Mouse (Mus musculus): ENCODE measurements around the gene Cct3. TPM values are rescaled to one million over a fixed set of nuclear protein-coding genes. Genes with fewer than 3 reads are reported as not detected.

The Cct3 gene
- polyA plus RNA-seq, 1 experiment from 2014 or later: 151 TPM

- ATAC-seq (no peak), DNase-seq (no peak)
- Histone ChIP-seq H3K27ac (ENCODE audit: low read depth) (no peak overlapping the region), H3K4me2 (ENCODE audit: low read depth, low read length) (no peak overlapping the region), H3K9me3 (ENCODE audit: low read length) (no peaks in the 10 kb centered on the region), H3K4me3 (ENCODE audit: low read depth, low read length) (no peak overlapping the region), H3K4me1 (ENCODE audit: insufficient read depth) (peaks cover 20% of the 10 kb centered on the region), H3K36me3 (replicated peaks; ENCODE audit: insufficient read depth, low read length) (peaks cover 42% of the 10 kb centered on the region), H3K27me3 (ENCODE audit: insufficient read depth, low read length) (no peaks in the 10 kb centered on the region), H3K9ac (replicated peaks) (no peak overlapping the region)
- WGBS (ENCODE audit: insufficient replicate concordance): 59% methylated on average over 1 of the region's 1 CpGs
- no peak for TF ChIP-seq EP300 (IDR thresholded peaks at IDR 0.05; ENCODE audit: low read depth)
- no peak for TF ChIP-seq CTCF (IDR thresholded peaks at IDR 0.05; ENCODE audit: low read depth)
Measured at GRCm38 (mm10) chr3:88299172-88299571, 2.3 kb downstream of the Cct3 start.

GRCm38 (mm10) chr3:88324951-88325405 lies 28.1 kb downstream of the Cct3 start, which contains the start of gene Glmp:
Gene Glmp, plus strand, starts transcription at chr3:88325023.
- Histone ChIP-seq H3K9me3 (ENCODE audit: low read length) (no peaks in the 10 kb centered on the region), H3K27ac (ENCODE audit: low read depth) (peak within 1 kb of the TSS; percentile 58), H3K4me3 (ENCODE audit: low read depth, low read length) (peak within 1 kb of the TSS; percentile 85), H3K9ac (replicated peaks) (peak within 1 kb of the TSS; percentile 90), H3K36me3 (replicated peaks; ENCODE audit: insufficient read depth, low read length) (peaks cover 38% of the 10 kb centered on the region), H3K4me1 (ENCODE audit: insufficient read depth) (peaks cover 11% of the 10 kb centered on the region), H3K27me3 (ENCODE audit: insufficient read depth, low read length) (no peaks in the 10 kb centered on the region), H3K4me2 (ENCODE audit: low read depth, low read length) (peak within 1 kb of the TSS; percentile 85)
- ATAC-seq: peak; percentile 86
- TF ChIP-seq CTCF (IDR thresholded peaks at IDR 0.05; ENCODE audit: low read depth): no peak
- no peak for TF ChIP-seq EP300 (IDR thresholded peaks at IDR 0.05; ENCODE audit: low read depth)
- 2% methylated on average over 10 of the region's 10 CpGs for WGBS (ENCODE audit: insufficient replicate concordance)
- DNase-seq: peak; percentile 66

DNA sequence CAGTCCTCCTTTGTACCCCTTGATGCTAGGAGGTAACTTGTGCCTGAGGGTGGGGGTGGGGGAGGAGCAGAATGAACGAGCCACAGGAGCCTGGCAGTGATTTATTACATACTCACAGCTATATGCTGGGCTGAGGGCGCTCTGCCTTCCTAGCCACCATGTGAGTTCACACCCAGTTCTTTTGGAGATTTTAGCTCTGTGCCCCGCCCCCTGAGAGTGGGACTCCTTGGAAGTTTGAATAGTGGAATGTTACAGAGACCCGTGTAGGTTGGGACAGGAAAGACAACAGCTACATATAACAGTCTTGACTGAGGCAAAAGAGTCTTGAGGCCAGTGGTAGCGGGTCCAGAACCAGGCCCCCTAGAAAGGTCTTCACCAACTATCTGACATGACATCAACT lies 32.0 kb downstream of the Cct3 start:
- Histone ChIP-seq H3K4me1 (ENCODE audit: insufficient read depth) (peaks cover 12% of the 10 kb centered on the region), H3K9ac (replicated peaks) (no peak overlapping the region), H3K36me3 (replicated peaks; ENCODE audit: insufficient read depth, low read length) (peaks cover 13% of the 10 kb centered on the region), H3K4me2 (ENCODE audit: low read depth, low read length) (no peak overlapping the region), H3K4me3 (ENCODE audit: low read depth, low read length) (no peak overlapping the region), H3K27me3 (ENCODE audit: insufficient read depth, low read length) (no peaks in the 10 kb centered on the region), H3K9me3 (ENCODE audit: low read length) (no peaks in the 10 kb centered on the region), H3K27ac (ENCODE audit: low read depth) (no peak overlapping the region)
- 83% methylated on average over 5 of the region's 5 CpGs for WGBS (ENCODE audit: insufficient replicate concordance)
- TF ChIP-seq CTCF (IDR thresholded peaks at IDR 0.05; ENCODE audit: low read depth): no peak
- TF ChIP-seq EP300 (IDR thresholded peaks at IDR 0.05; ENCODE audit: low read depth): no peak
- DNase-seq (no peak), ATAC-seq (no peak)

GRCm38 (mm10) chr3:88331282-88331681 lies 34.4 kb downstream of the Cct3 start:
- Histone ChIP-seq H3K27ac (ENCODE audit: low read depth) (no peak overlapping the region), H3K27me3 (ENCODE audit: insufficient read depth, low read length) (no peaks in the 10 kb centered on the region), H3K4me3 (ENCODE audit: low read depth, low read length) (no peak overlapping the region), H3K9ac (replicated peaks) (no peak overlapping the region), H3K4me1 (ENCODE audit: insufficient read depth) (peaks cover 17% of the 10 kb centered on the region), H3K9me3 (ENCODE audit: low read length) (no peaks in the 10 kb centered on the region), H3K4me2 (ENCODE audit: low read depth, low read length) (no peak overlapping the region), H3K36me3 (replicated peaks; ENCODE audit: insufficient read depth, low read length) (peaks cover 13% of the 10 kb centered on the region)
- peak; percentile 86 for TF ChIP-seq CTCF (IDR thresholded peaks at IDR 0.05; ENCODE audit: low read depth)
- no peak for TF ChIP-seq EP300 (IDR thresholded peaks at IDR 0.05; ENCODE audit: low read depth)
- ATAC-seq: no peak
- peak; percentile 74 for DNase-seq
- WGBS (ENCODE audit: insufficient replicate concordance): 7% methylated on average over 2 of the region's 2 CpGs

- Histone ChIP-seq H3K9me3 (ENCODE audit: low read length) (no peaks in the 10 kb centered on the region), H3K4me2 (ENCODE audit: low read depth, low read length) (peak overlapping the region; percentile 78), H3K27me3 (ENCODE audit: insufficient read depth, low read length) (no peaks in the 10 kb centered on the region), H3K4me1 (ENCODE audit: insufficient read depth) (peaks cover 33% of the 10 kb centered on the region), H3K27ac (ENCODE audit: low read depth) (peak overlapping the region; percentile 34; the same call in 1 of the 2 replicates), H3K9ac (replicated peaks) (peak overlapping the region; percentile 41), H3K4me3 (ENCODE audit: low read depth, low read length) (0 out of 2 replicates have a peak overlapping the region, but pooled peaks have one; percentile 92), H3K36me3 (replicated peaks; ENCODE audit: insufficient read depth, low read length) (peaks cover 4% of the 10 kb centered on the region; the same call in 1 of the 2 replicates)
- WGBS (ENCODE audit: insufficient replicate concordance): 59% methylated on average over 12 of the region's 12 CpGs
- ATAC-seq: no peak
- no peak for DNase-seq
- TF ChIP-seq EP300 (IDR thresholded peaks at IDR 0.05; ENCODE audit: low read depth) (no peak), CTCF (IDR thresholded peaks at IDR 0.05; ENCODE audit: low read depth) (no peak)
Measured at GRCm38 (mm10) chr3:88334029-88334658, 37.2 kb downstream of the Cct3 start.

DNA sequence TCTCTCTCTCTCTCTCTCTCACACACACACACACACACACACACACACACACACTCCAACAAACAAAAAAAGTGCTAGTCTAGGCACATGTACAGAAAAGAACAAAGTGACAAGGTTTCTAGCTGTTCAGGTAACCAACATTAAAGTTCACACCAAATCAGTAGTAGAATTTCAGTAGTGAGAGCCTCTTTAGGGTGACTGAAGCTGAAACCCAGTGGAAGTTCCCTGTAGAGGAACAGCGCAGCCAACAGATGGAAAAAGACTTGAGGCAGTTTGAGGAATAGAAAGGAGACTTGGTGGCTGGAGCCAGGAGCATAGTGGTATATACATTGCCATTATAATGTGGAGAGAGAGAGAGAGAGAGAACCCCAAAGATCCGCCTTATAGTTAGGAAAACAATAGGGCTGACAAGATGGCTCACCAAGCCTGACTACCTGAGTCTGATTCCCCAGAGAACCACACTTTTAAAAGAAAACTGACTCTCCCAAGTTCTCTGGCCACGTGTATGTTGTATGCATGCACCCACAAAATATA lies 38.1 kb downstream of the Cct3 start:
- DNase-seq (no peak), ATAC-seq (no peak)
- peak overlapping the region; percentile 98 for H3K27ac ChIP-seq (ENCODE audit: low read depth)
- TF ChIP-seq EP300 (IDR thresholded peaks at IDR 0.05; ENCODE audit: low read depth) (no peak), CTCF (IDR thresholded peaks at IDR 0.05; ENCODE audit: low read depth) (no peak)
- peak overlapping the region; percentile 90 for H3K9ac ChIP-seq (replicated peaks)
- H3K9me3 ChIP-seq (ENCODE audit: low read length): no peaks in the 10 kb centered on the region
- H3K4me1 ChIP-seq (ENCODE audit: insufficient read depth): peaks cover 37% of the 10 kb centered on the region
- 21% methylated on average over 3 of the region's 3 CpGs for WGBS (ENCODE audit: insufficient replicate concordance)
- no peaks in the 10 kb centered on the region for H3K36me3 ChIP-seq (replicated peaks; ENCODE audit: insufficient read depth, low read length)
- no peaks in the 10 kb centered on the region for H3K27me3 ChIP-seq (ENCODE audit: insufficient read depth, low read length)
- H3K4me2 ChIP-seq (ENCODE audit: low read depth, low read length): peak overlapping the region; percentile 78
- H3K4me3 ChIP-seq (ENCODE audit: low read depth, low read length): peak overlapping the region; percentile 92
